Mouse (Mus musculus) thymus, adult 2 months (tissue): ENCODE data around the gene Cer1.

Source experiments
- CTCF ChIP-seq: fragments of 200-500 bp; IDR thresholded peaks from 2 replicates; pipeline ENCODE4 v1.5.1; 2012; ENCODE audit warnings: mild to moderate bottlenecking, control low read depth, low read length, moderate library complexity, borderline replicate concordance; ENCODE audit not compliant: control insufficient read depth, poor library complexity, insufficient read depth; ENCODE audit errors: extremely low read depth
- POLR2A ChIP-seq: fragments of 200-500 bp; IDR thresholded peaks from 2 replicates; pipeline ENCODE4 v1.6.1; 2012; ENCODE audit warnings: mild to moderate bottlenecking, low read length, control low read depth, moderate library complexity; ENCODE audit not compliant: control insufficient read depth, poor library complexity, insufficient read depth; ENCODE audit errors: extremely low read depth

GRCm38 (mm10) chr4:82879152-82879551, 5.8 kb downstream of the Cer1 start:
- TF ChIP-seq CTCF (no peak), POLR2A (no peak)
